Mouse (Mus musculus): ENCODE data around the gene Tmem50a.

DNA sequence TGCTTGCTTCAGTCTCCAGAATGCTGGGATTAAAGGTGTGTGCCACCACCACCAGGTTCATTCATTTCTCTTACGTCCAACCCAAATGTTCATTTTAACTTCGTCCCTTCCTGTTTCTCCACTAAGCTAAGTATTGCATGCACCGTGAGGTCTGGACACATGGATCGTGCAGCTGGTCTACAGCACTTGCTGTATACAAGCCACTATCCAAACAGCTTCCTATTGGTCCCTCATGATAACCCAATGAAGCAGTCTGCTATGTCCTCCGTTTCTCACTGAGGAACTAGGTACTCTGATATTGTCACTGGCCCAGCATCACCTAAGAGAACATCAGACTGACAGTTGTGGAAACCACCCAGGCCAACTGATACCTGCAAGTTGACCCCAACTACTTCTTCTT, 49.0 kb downstream of the Tmem50a start:
- TF ChIP-seq CTCF (IDR thresholded peaks at IDR 0.05), result no peak
- no peak for TF ChIP-seq EP300 (IDR thresholded peaks at IDR 0.05)

All from lung, postnatal 0 days (tissue).